Mouse (Mus musculus) spleen, adult 2 months (tissue): ENCODE measurements at regions not wholly inside any gene's neighbourhood (a gene's known extent, or its start where the extent isn't known, plus 50 kb on each side); places are given as distances from the start of the nearest gene placed in this dataset.

Experiments used
- CTCF ChIP-seq: fragments of 200-500 bp; IDR thresholded peaks from 2 replicates; pipeline ENCODE4 v1.5.1; 2011; ENCODE audit warnings: mild to moderate bottlenecking, inconsistent platforms; ENCODE audit not compliant: insufficient read depth, insufficient read length, insufficient replicate concordance; ENCODE audit errors: extremely low read depth
- POLR2A ChIP-seq: fragments of 200-500 bp; IDR thresholded peaks from 2 replicates; pipeline ENCODE4 v1.6.1; 2011; ENCODE audit warnings: low read depth, low read length, inconsistent platforms

DNA sequence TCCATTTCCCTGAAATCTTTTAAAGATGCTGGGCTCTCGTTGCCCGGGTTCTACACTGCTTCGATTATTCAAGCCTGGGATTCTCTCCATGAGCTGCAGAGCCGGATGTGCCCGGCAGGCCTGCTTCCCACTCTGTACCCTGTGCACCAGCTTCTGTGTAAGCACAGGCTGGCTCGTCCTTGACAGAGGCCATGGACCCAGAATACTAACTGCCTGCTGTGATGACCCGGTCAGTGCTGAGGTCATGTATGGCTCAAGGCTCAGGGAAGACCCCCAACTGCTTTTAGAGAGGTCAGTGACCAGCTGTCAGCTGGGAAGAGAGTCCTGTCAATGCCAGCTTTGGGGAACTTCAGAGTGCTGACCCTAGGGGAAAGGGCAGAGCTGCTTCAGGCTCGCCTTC, 493.6 kb downstream of the Hace1 start:
- TF ChIP-seq CTCF (no peak), POLR2A (no peak)
